Mouse (Mus musculus) liver, adult 2 months (tissue): Measurements from ENCODE around the gene Morn3. TPM values are rescaled to one million over a fixed set of nuclear protein-coding genes. Genes with fewer than 3 reads are reported as not detected.
A peak's percentile ranks its signal among the peaks of the same experiment; 100 is the strongest.

Experiments used
- DNase-seq: peaks from one replicate; pipeline ENCODE4 v3.0.0-alpha.2; 2011; ENCODE audit warnings: low read depth, low spot score; ENCODE audit errors: extremely low read depth
- H3K27ac ChIP-seq: fragments of 200-500 bp; replicated peaks from 2 replicates; pipeline ENCODE4 v1.5.1; 2012; ENCODE audit warnings: low read depth, mild to moderate bottlenecking, control low read depth, inconsistent platforms, low read length; ENCODE audit not compliant: insufficient read depth
- H3K27me3 ChIP-seq: fragments of 200-500 bp; 2 replicates; pipeline ENCODE4 v1.6.1; 2012; ENCODE audit warnings: mild to moderate bottlenecking, moderate library complexity, low read length, inconsistent platforms; ENCODE audit not compliant: control insufficient read depth, insufficient read depth
- H3K36me3 ChIP-seq: fragments of 200-500 bp; 2 replicates; pipeline ENCODE4 v1.6.1; 2012; ENCODE audit warnings: low read length, inconsistent platforms; ENCODE audit not compliant: control insufficient read depth, insufficient read depth
- H3K4me1 ChIP-seq: fragments of 200-500 bp; 2 replicates; pipeline ENCODE4 v1.6.1; 2011; ENCODE audit warnings: low read length; ENCODE audit not compliant: control insufficient read depth, insufficient read depth
- H3K4me3 ChIP-seq: fragments of 200-500 bp; 2 replicates; pipeline ENCODE4 v1.5.1; 2011; ENCODE audit warnings: low read depth, mild to moderate bottlenecking, control low read depth, low read length, moderate library complexity; ENCODE audit not compliant: insufficient read depth
- H3K79me2 ChIP-seq: fragments of 200-500 bp; 2 replicates; pipeline ENCODE4 v1.6.1; 2012; ENCODE audit warnings: inconsistent platforms, mild to moderate bottlenecking, low read length, moderate library complexity; ENCODE audit not compliant: control insufficient read depth, insufficient read depth
- H3K9ac ChIP-seq: fragments of 200-500 bp; 2 replicates; pipeline ENCODE4 v1.6.1; 2012; ENCODE audit warnings: low read depth, mild to moderate bottlenecking, control low read depth, inconsistent platforms, low read length
- CTCF ChIP-seq: fragments of 200-500 bp; IDR thresholded peaks from 2 replicates; pipeline ENCODE4 v1.5.1; 2011; ENCODE audit warnings: low read depth, low read length, control low read depth
- POLR2A ChIP-seq: fragments of 200-500 bp; IDR thresholded peaks from 2 replicates; pipeline ENCODE4 v1.6.1; 2011; ENCODE audit warnings: low read length, control low read depth; ENCODE audit not compliant: insufficient read depth; ENCODE audit errors: extremely low read depth
- WGBS: fragments of 180-500 bp; shearing (Covaris S2); methylation state at CpG from one replicate; pipeline ENCODE4 v1.1.7; 2018; 5-methylcytosine and 5-hydroxymethylcytosine counted together
- polyA plus RNA-seq: library from polyadenylated mRNA; depleted of rRNA; stranded (reverse); fragments of >200 nt; gene quantifications from 2 replicates; pipeline ENCODE4 v1.2.3, GENCODE M21; 2012
- total RNA-seq: library from RNA; depleted of rRNA; stranded (reverse); fragments of >200 nt; gene quantifications from 2 replicates; pipeline ENCODE4 v1.2.3, GENCODE M21; 2014

Morn3 gene
- total and polyA plus RNA-seq, 2 experiments, result not detected

DNA sequence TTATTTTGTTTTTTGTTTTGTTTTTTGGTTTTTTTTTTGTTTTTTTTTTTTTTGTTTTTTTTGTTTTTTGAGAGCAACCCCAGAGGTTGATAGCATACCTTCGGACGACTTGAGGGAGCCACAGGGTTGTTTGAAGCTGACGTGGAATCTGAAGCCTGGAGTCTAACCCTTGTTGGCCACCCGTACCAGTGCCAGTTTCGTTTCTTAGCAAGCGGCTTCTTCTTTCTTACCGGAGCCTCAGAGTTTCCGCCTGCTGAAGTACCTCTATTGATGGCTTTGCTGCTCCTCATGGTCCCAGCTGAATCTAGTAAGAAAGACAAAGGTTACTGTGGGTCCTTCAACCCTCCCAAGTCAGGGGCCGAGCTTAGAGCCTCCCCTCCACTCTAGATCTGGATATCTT lies 35.1 kb downstream of the Morn3 start:
- no peaks in the 10 kb centered on the region for H3K36me3 ChIP-seq
- H3K9ac ChIP-seq, result no peak overlapping the region
- H3K4me1 ChIP-seq, result peaks cover 13% of the 10 kb centered on the region
- no peak overlapping the region for H3K4me3 ChIP-seq
- no peak for DNase-seq
- H3K27ac ChIP-seq, result no peak overlapping the region
- no peak for TF ChIP-seq CTCF
- peaks cover 6% of the 10 kb centered on the region; the same call in 1 of the 2 replicates for H3K79me2 ChIP-seq
- WGBS, result 90% methylated on average over 9 of the region's 9 CpGs
- no peaks in the 10 kb centered on the region for H3K27me3 ChIP-seq

DNA sequence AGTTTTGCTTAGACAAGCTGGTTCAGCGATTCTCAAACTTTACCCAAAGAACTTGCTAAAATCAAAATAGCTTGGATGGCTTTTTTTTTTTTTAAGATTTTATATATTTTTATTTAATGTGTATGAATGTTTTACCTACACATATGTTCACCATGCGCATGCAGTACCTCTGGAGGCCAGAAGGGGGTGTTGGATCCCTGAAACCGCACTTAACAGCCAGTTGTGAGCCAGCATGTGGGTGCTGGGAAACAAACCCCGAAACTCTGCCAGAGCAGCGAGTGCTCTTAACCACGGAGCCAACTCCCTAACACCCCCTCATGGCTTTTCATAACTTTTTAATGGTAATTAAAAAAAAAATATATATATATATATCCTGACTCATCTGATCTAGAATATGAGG lies 36.0 kb downstream of the Morn3 start:
- WGBS, result 93% methylated on average over 6 of the region's 6 CpGs
- no peak overlapping the region for H3K4me3 ChIP-seq

DNA sequence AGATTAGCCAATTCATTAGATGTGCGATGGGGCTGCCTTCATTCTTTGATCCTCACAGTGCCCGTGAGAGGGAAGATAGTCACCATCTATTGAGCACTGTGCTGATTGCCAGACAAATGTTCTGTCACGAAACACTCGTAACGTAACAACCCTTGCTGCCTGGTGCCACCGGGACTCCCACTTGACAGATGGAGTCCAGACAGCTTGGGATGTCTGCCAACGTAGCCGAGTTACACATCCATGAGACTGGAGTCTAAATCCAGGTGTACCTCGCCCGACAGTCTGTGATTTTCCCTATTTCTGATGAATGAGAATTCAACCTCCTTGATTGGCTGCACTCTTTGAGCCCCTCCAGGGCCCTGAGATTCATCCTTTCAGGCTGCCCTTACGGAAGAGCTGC lies 36.9 kb downstream of the Morn3 start:
- DNase-seq, result no peak
- Histone ChIP-seq H3K4me3 (no peak overlapping the region), H3K36me3 (no peaks in the 10 kb centered on the region), H3K27ac (no peak overlapping the region), H3K9ac (no peak overlapping the region), H3K4me1 (peaks cover 6% of the 10 kb centered on the region; the same call in 1 of the 2 replicates), H3K79me2 (no peaks in the 10 kb centered on the region), H3K27me3 (no peaks in the 10 kb centered on the region)
- 70% methylated on average over 11 of the region's 11 CpGs for WGBS
- TF ChIP-seq POLR2A, result no peak
- no peak for TF ChIP-seq CTCF

More for the DNA sequence above, 36.0 kb downstream of the Morn3 start:
- H3K9ac ChIP-seq, result no peak overlapping the region
- no peaks in the 10 kb centered on the region for H3K36me3 ChIP-seq
- H3K79me2 ChIP-seq, result peaks cover 2% of the 10 kb centered on the region; the same call in 1 of the 2 replicates
- H3K27me3 ChIP-seq, result no peaks in the 10 kb centered on the region
- TF ChIP-seq CTCF (peak; percentile 52), POLR2A (no peak)
- peaks cover 8% of the 10 kb centered on the region; the same call in 1 of the 2 replicates for H3K4me1 ChIP-seq
- H3K27ac ChIP-seq, result no peak overlapping the region
- DNase-seq, result no peak

DNA sequence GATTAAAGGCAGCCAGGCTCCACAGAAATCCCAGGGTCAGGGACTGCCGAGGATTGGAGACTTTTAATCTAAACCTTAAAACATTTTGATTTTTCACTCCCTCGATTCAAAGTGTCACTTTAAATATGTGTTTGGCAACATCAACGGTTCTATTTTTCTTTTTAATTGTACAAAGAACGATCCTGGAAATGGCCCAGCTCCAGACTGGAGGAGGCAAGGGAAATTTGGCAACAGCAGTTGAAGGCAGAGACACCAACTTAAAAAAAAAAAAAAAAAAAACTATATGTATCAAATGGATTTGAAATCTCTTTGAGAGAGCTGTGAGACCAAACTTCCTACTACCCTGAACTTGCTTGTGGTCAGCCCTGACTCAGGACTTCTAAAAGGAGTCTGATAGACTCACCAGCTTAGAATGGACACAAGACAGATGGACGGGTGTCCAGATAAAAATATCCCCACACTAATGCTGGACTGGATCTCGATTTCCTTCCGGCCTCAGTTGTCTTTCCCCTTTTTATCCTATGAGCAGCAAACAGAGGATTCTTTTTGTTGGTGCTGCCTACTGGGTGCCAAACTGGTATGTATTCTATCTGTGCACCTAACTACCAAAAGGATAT lies 37.8 kb downstream of the Morn3 start:
- WGBS, result 49% methylated on average over 7 of the region's 7 CpGs
- H3K4me3 ChIP-seq, result no peak overlapping the region
- no peak overlapping the region for H3K27ac ChIP-seq
- H3K36me3 ChIP-seq, result no peaks in the 10 kb centered on the region
- H3K4me1 ChIP-seq, result peaks cover 2% of the 10 kb centered on the region; the same call in 1 of the 2 replicates
- H3K9ac ChIP-seq, result no peak overlapping the region
- no peaks in the 10 kb centered on the region for H3K27me3 ChIP-seq
- H3K79me2 ChIP-seq, result no peaks in the 10 kb centered on the region
- TF ChIP-seq POLR2A (no peak), CTCF (no peak)
- DNase-seq, result no peak

DNA sequence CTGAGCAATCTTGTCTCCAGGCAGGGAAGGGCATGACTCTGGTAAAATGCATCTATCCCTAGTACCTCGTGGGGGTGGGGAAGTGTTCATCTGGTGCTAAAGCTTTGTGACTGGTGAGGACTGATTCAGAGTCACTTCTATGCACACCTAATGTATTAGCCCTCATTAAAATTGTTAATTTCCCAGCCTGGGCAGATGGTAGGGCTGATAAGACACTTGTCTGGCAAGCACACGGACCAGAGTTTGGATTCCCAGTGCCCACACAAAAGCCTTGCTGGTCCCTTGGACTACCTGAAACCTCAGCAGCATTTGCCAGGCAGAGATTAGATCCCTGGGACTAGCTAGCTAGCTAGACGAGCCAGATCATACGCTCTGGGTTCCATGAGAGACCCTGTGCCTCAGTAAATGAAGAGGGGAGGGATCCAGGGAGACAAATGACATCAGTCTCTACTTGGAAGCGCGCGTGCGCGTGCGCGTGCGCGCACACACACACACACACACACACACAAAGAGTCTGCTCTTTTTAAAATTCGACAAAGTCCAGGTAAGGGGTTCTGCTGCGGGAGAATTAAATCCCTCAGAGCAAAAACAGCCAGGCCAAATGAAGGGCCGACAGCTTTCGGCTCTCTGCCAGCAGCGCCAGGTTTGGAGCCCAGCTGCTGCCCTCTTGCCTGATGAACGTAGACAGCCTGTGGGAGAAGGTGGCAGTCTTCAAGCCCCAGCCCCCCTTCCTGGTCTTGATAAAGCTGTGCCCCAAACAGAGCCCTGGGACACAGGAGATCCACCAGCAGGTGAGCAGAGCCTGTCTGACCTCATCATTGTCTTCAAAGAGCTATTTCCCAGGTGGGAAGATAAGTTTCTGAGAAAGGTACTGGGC lies 40.9 kb downstream of the Morn3 start:
- Histone ChIP-seq H3K27ac (no peak overlapping the region), H3K27me3 (no peaks in the 10 kb centered on the region), H3K36me3 (no peaks in the 10 kb centered on the region), H3K9ac (no peak overlapping the region), H3K79me2 (no peaks in the 10 kb centered on the region), H3K4me1 (peaks cover 8% of the 10 kb centered on the region), H3K4me3 (no peak overlapping the region)
- no peak for DNase-seq
- WGBS, result 82% methylated on average over 19 of the region's 19 CpGs
- TF ChIP-seq CTCF, result no peak
- TF ChIP-seq POLR2A, result no peak
